Mouse (Mus musculus): Measurements from ENCODE around the gene Tat. TPM values are rescaled to one million over a fixed set of nuclear protein-coding genes. Genes with fewer than 3 reads are reported as not detected.

Tat gene
- polyA plus RNA-seq, 1 experiment from 2014 or later, result not detected

- 73% methylated on average over 9 of the region's 9 CpGs for WGBS
- Histone ChIP-seq H3K9ac (replicated peaks; ENCODE audit: low read depth, low read length) (no peak overlapping the region), H3K27ac (ENCODE audit: low read length) (no peak overlapping the region), H3K4me2 (ENCODE audit: low read length) (no peak overlapping the region), H3K27me3 (replicated peaks; ENCODE audit: control insufficient read depth, insufficient read depth, low read length) (no peaks in the 10 kb centered on the region; the same call in 1 of the 2 replicates), H3K36me3 (ENCODE audit: control insufficient read depth, insufficient read depth) (no peaks in the 10 kb centered on the region), H3K4me3 (replicated peaks; ENCODE audit: low read length) (no peak overlapping the region), H3K9me3 (ENCODE audit: control insufficient read depth, low read length) (no peaks in the 10 kb centered on the region), H3K4me1 (replicated peaks; ENCODE audit: control insufficient read depth, insufficient read depth, low read length) (no peaks in the 10 kb centered on the region)
- no peak for ATAC-seq
Measured at GRCm38 (mm10) chr8:109997381-109997780, 7.1 kb downstream of the Tat start.

GRCm38 (mm10) chr8:109998066-109998465 is 7.8 kb downstream of the Tat start:
- Histone ChIP-seq H3K4me1 (replicated peaks; ENCODE audit: control insufficient read depth, insufficient read depth, low read length) (no peaks in the 10 kb centered on the region), H3K9ac (replicated peaks; ENCODE audit: low read depth, low read length) (no peak overlapping the region), H3K27ac (ENCODE audit: low read length) (no peak overlapping the region), H3K27me3 (replicated peaks; ENCODE audit: control insufficient read depth, insufficient read depth, low read length) (no peaks in the 10 kb centered on the region; the same call in 1 of the 2 replicates), H3K4me2 (ENCODE audit: low read length) (no peak overlapping the region), H3K9me3 (ENCODE audit: control insufficient read depth, low read length) (no peaks in the 10 kb centered on the region), H3K36me3 (ENCODE audit: control insufficient read depth, insufficient read depth) (no peaks in the 10 kb centered on the region), H3K4me3 (replicated peaks; ENCODE audit: low read length) (no peak overlapping the region)
- WGBS, result 73% methylated on average over 7 of the region's 7 CpGs
- no peak for ATAC-seq

- WGBS, result 88% methylated on average over 10 of the region's 10 CpGs
- H3K4me2 ChIP-seq (ENCODE audit: low read length), result no peak overlapping the region
- no peaks in the 10 kb centered on the region for H3K9me3 ChIP-seq (ENCODE audit: control insufficient read depth, low read length)
- no peaks in the 10 kb centered on the region for H3K36me3 ChIP-seq (ENCODE audit: control insufficient read depth, insufficient read depth)
- ATAC-seq, result no peak
- H3K27me3 ChIP-seq (replicated peaks; ENCODE audit: control insufficient read depth, insufficient read depth, low read length), result no peaks in the 10 kb centered on the region
- H3K27ac ChIP-seq (ENCODE audit: low read length), result no peak overlapping the region
- no peak overlapping the region for H3K4me3 ChIP-seq (replicated peaks; ENCODE audit: low read length)
- no peaks in the 10 kb centered on the region for H3K4me1 ChIP-seq (replicated peaks; ENCODE audit: control insufficient read depth, insufficient read depth, low read length)
- no peak overlapping the region for H3K9ac ChIP-seq (replicated peaks; ENCODE audit: low read depth, low read length)
Measured at GRCm38 (mm10) chr8:109999974-110000373, 9.7 kb downstream of the Tat start.

- peaks cover 8% of the 10 kb centered on the region; the same call in 1 of the 2 replicates for H3K4me1 ChIP-seq (replicated peaks; ENCODE audit: control insufficient read depth, insufficient read depth, low read length)
- 37% methylated on average over 9 of the region's 9 CpGs for WGBS
- no peak overlapping the region for H3K9ac ChIP-seq (replicated peaks; ENCODE audit: low read depth, low read length)
- ATAC-seq, result no peak
- H3K27ac ChIP-seq (ENCODE audit: low read length), result no peak overlapping the region
- H3K4me3 ChIP-seq (replicated peaks; ENCODE audit: low read length), result no peak overlapping the region
- H3K36me3 ChIP-seq (ENCODE audit: control insufficient read depth, insufficient read depth), result no peaks in the 10 kb centered on the region
- H3K27me3 ChIP-seq (replicated peaks; ENCODE audit: control insufficient read depth, insufficient read depth, low read length), result no peaks in the 10 kb centered on the region
- no peaks in the 10 kb centered on the region for H3K9me3 ChIP-seq (ENCODE audit: control insufficient read depth, low read length)
- H3K4me2 ChIP-seq (ENCODE audit: low read length), result no peak overlapping the region
Measured at GRCm38 (mm10) chr8:110002953-110003352, 12.7 kb downstream of the Tat start.

GRCm38 (mm10) chr8:110004300-110004699 is 14.1 kb downstream of the Tat start:
- Histone ChIP-seq H3K4me2 (ENCODE audit: low read length) (no peak overlapping the region), H3K4me1 (replicated peaks; ENCODE audit: control insufficient read depth, insufficient read depth, low read length) (peaks cover 8% of the 10 kb centered on the region; the same call in 1 of the 2 replicates), H3K4me3 (replicated peaks; ENCODE audit: low read length) (no peak overlapping the region), H3K36me3 (ENCODE audit: control insufficient read depth, insufficient read depth) (no peaks in the 10 kb centered on the region), H3K9ac (replicated peaks; ENCODE audit: low read depth, low read length) (no peak overlapping the region), H3K27me3 (replicated peaks; ENCODE audit: control insufficient read depth, insufficient read depth, low read length) (no peaks in the 10 kb centered on the region), H3K27ac (ENCODE audit: low read length) (no peak overlapping the region), H3K9me3 (ENCODE audit: control insufficient read depth, low read length) (no peaks in the 10 kb centered on the region)
- ATAC-seq, result no peak
- WGBS, result 80% methylated on average over 5 of the region's 5 CpGs

- Histone ChIP-seq H3K4me2 (ENCODE audit: low read length) (no peak overlapping the region), H3K9ac (replicated peaks; ENCODE audit: low read depth, low read length) (no peak overlapping the region), H3K27ac (ENCODE audit: low read length) (peak overlapping the region; percentile 29; the same call in 1 of the 2 replicates), H3K36me3 (ENCODE audit: control insufficient read depth, insufficient read depth) (no peaks in the 10 kb centered on the region), H3K4me3 (replicated peaks; ENCODE audit: low read length) (no peak overlapping the region), H3K27me3 (replicated peaks; ENCODE audit: control insufficient read depth, insufficient read depth, low read length) (no peaks in the 10 kb centered on the region), H3K4me1 (replicated peaks; ENCODE audit: control insufficient read depth, insufficient read depth, low read length) (peaks cover 8% of the 10 kb centered on the region; the same call in 1 of the 2 replicates), H3K9me3 (ENCODE audit: control insufficient read depth, low read length) (no peaks in the 10 kb centered on the region)
- 57% methylated on average over 17 of the region's 17 CpGs for WGBS
- peak; percentile 58 for ATAC-seq
Measured at GRCm38 (mm10) chr8:110006312-110007023, 16.2 kb downstream of the Tat start.

GRCm38 (mm10) chr8:110008228-110008994 is 18.2 kb downstream of the Tat start:
- Histone ChIP-seq H3K4me2 (ENCODE audit: low read length) (no peak overlapping the region), H3K27ac (ENCODE audit: low read length) (no peak overlapping the region), H3K9me3 (ENCODE audit: control insufficient read depth, low read length) (no peaks in the 10 kb centered on the region), H3K36me3 (ENCODE audit: control insufficient read depth, insufficient read depth) (no peaks in the 10 kb centered on the region), H3K4me3 (replicated peaks; ENCODE audit: low read length) (no peak overlapping the region), H3K4me1 (replicated peaks; ENCODE audit: control insufficient read depth, insufficient read depth, low read length) (peaks cover 8% of the 10 kb centered on the region; the same call in 1 of the 2 replicates), H3K27me3 (replicated peaks; ENCODE audit: control insufficient read depth, insufficient read depth, low read length) (no peaks in the 10 kb centered on the region), H3K9ac (replicated peaks; ENCODE audit: low read depth, low read length) (no peak overlapping the region)
- ATAC-seq, result no peak
- WGBS, result 85% methylated on average over 26 of the region's 26 CpGs

- Histone ChIP-seq H3K4me2 (ENCODE audit: low read length) (no peak overlapping the region), H3K9ac (replicated peaks; ENCODE audit: low read depth, low read length) (no peak overlapping the region), H3K27ac (ENCODE audit: low read length) (no peak overlapping the region), H3K36me3 (ENCODE audit: control insufficient read depth, insufficient read depth) (no peaks in the 10 kb centered on the region), H3K4me3 (replicated peaks; ENCODE audit: low read length) (no peak overlapping the region), H3K4me1 (replicated peaks; ENCODE audit: control insufficient read depth, insufficient read depth, low read length) (peaks cover 8% of the 10 kb centered on the region; the same call in 1 of the 2 replicates), H3K9me3 (ENCODE audit: control insufficient read depth, low read length) (no peaks in the 10 kb centered on the region), H3K27me3 (replicated peaks; ENCODE audit: control insufficient read depth, insufficient read depth, low read length) (no peaks in the 10 kb centered on the region)
- WGBS, result 65% methylated on average over 8 of the region's 8 CpGs
- no peak for ATAC-seq
Measured at GRCm38 (mm10) chr8:110008995-110009446, 18.8 kb downstream of the Tat start.

GRCm38 (mm10) chr8:110010868-110011267 is 20.6 kb downstream of the Tat start:
- Histone ChIP-seq H3K9me3 (ENCODE audit: control insufficient read depth, low read length) (no peaks in the 10 kb centered on the region), H3K9ac (replicated peaks; ENCODE audit: low read depth, low read length) (no peak overlapping the region), H3K4me1 (replicated peaks; ENCODE audit: control insufficient read depth, insufficient read depth, low read length) (peaks cover 8% of the 10 kb centered on the region; the same call in 1 of the 2 replicates), H3K27ac (ENCODE audit: low read length) (no peak overlapping the region), H3K4me3 (replicated peaks; ENCODE audit: low read length) (no peak overlapping the region), H3K36me3 (ENCODE audit: control insufficient read depth, insufficient read depth) (no peaks in the 10 kb centered on the region), H3K4me2 (ENCODE audit: low read length) (no peak overlapping the region), H3K27me3 (replicated peaks; ENCODE audit: control insufficient read depth, insufficient read depth, low read length) (no peaks in the 10 kb centered on the region)
- no peak for ATAC-seq
- 39% methylated on average over 5 of the region's 5 CpGs for WGBS
